In genomic region chr9:105758173-105758765, GRCm38 (mm10) we compare ENCODE assay signal across 19 mouse cellular contexts.
A peak's percentile ranks its signal among the peaks of the same experiment; 100 is the strongest.
DNase-seq lines count a peak whose midpoint lies in the region; ATAC-seq lines count a peak whose summit lies in the region.
"Had no signal": no experiment of that assay in that cellular context is flagged by ENCODE, and none has a peak within 500 bp of the region (broad histone marks: within the 10 kb centered on the region; RNA-seq: fewer than 3 reads in every experiment).

No protein-coding gene starts in this region.

- peak; percentile 69 for ATAC-seq in kidney, embryonic 15.5 days (replicated peaks; ENCODE audit: low FRiP score)
- ATAC-seq: forebrain, embryonic 13.5 days; hindbrain, embryonic 16.5 days; intestine, postnatal 0 days; liver, postnatal 0 days had no signal

- DNase-seq in embryo, embryonic 11 days: peak; percentile 29
- no peak for DNase-seq in embryo, embryonic 10 days (ENCODE audit: low spot score)
- peak; percentile 14 for DNase-seq in kidney, adult 11 months
- DNase-seq in kidney, adult 18-20 months: no peak
- peak; percentile 53 for DNase-seq in mesoderm, embryonic 11.5 days (ENCODE audit: low read depth, low spot score)
- DNase-seq in thymus, postnatal 25 days: no peak
- DNase-seq in cerebellum, adult 11-12 months: no peak
- DNase-seq: cerebellum, adult 2 months; heart, postnatal 10 days; liver; liver, postnatal 0 days; lung, postnatal 14 days had no signal

- H3K27ac ChIP-seq in kidney, embryonic 15.5 days: no peak overlapping the region
- H3K27ac ChIP-seq: forebrain, embryonic 13.5 days; heart, adult 2 months; stomach, embryonic 15.5 days had no signal

- 46% methylated on average over 14 of the region's 14 CpGs for WGBS in kidney, embryonic 15.5 days

- H3K4me3 ChIP-seq in kidney, embryonic 15.5 days (replicated peaks): no peak overlapping the region
- H3K4me3 ChIP-seq: forebrain, embryonic 13.5 days; heart, adult 2 months; megakaryocyte, embryonic 14.5 days; stomach, embryonic 15.5 days had no signal

- H3K9ac ChIP-seq in kidney, embryonic 15.5 days: no peak overlapping the region
- H3K9ac ChIP-seq: forebrain, embryonic 13.5 days; liver, postnatal 0 days; stomach, embryonic 15.5 days had no signal

- H3K9me3 ChIP-seq in kidney, embryonic 15.5 days (replicated peaks): no peaks in the 10 kb centered on the region
- H3K9me3 ChIP-seq: forebrain, embryonic 13.5 days; stomach, embryonic 15.5 days had no signal

- peaks cover 11% of the 10 kb centered on the region; the same call in 1 of the 2 replicates for H3K4me1 ChIP-seq in kidney, embryonic 15.5 days
- H3K4me1 ChIP-seq: forebrain, embryonic 13.5 days; megakaryocyte, embryonic 14.5 days; stomach, embryonic 15.5 days had no signal

- H3K4me2 ChIP-seq in kidney, embryonic 15.5 days: no peak overlapping the region
- H3K4me2 ChIP-seq: forebrain, embryonic 13.5 days; stomach, embryonic 15.5 days had no signal

- no peaks in the 10 kb centered on the region for H3K36me3 ChIP-seq in kidney, embryonic 15.5 days
- H3K36me3 ChIP-seq: stomach, embryonic 15.5 days had no signal

- no peaks in the 10 kb centered on the region for H3K27me3 ChIP-seq in kidney, embryonic 15.5 days
- H3K27me3 ChIP-seq: forebrain, embryonic 13.5 days; megakaryocyte, embryonic 14.5 days; stomach, embryonic 15.5 days had no signal

Comparison
In these comparisons a context has a peak if more than half of its experiments do, and no peak if none do; other contexts are left out.
1. DNase-seq: peak in embryo, embryonic 11 days (single experiment), kidney, adult 11 months (single experiment) and mesoderm, embryonic 11.5 days (single experiment); none in embryo, embryonic 10 days (single experiment), kidney, adult 18-20 months (single experiment), thymus, postnatal 25 days (single experiment) and cerebellum, adult 11-12 months (single experiment).